8 mouse cellular contexts compared by ENCODE assay signal in the genomic region with DNA sequence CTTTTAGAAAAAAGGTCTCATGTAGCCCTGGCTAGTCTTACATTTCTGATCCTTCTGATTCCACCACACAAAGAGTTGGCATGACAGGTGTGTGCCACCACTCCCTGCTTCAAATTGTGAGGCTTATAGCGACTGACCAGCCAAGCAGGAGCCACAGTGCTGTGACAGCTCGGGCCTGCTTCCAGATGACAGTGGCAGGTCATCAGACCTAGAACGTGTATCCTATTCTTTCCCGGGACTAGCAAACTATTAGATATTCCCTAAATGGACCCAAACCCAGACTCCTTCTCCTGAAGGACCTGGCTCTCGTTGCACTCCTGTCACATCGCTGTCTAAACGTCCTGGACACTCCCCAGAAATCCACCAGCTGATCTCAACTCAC. TPM values are rescaled to one million over a fixed set of nuclear protein-coding genes. Genes with fewer than 3 reads are reported as not detected.
DNase-seq lines count a peak whose midpoint lies in the region; ATAC-seq and TF ChIP-seq lines count a peak whose summit lies in the region.

No protein-coding gene starts in this region.

- no peak for ATAC-seq in limb, embryonic 15.5 days (ENCODE audit: insufficient number of reproducible peaks, low FRiP score, low TSS enrichment, low read depth)
- ATAC-seq in stomach, postnatal 0 days (ENCODE audit: low FRiP score, low TSS enrichment) = no peak
- no peak for ATAC-seq in activated CD4-positive, CD25-positive, alpha-beta regulatory T cell, adult 4 months

- peak in 1 of 2 experiments; percentile 15 for DNase-seq in cerebellum, adult 2 months
- no peak for DNase-seq in cerebellum, adult 11-12 months
- DNase-seq in spleen, adult 2 months (ENCODE audit: low read depth in 1 of 2, low spot score in 2 of 2) = no peak
- no peak for DNase-seq in spleen, adult 18-20 months
- DNase-seq in stomach, postnatal 0 days (ENCODE audit: low spot score) = no peak
- no peak for DNase-seq in left cerebral cortex, adult 9 months (ENCODE audit: low spot score in 2 of 2)

- WGBS in cerebellum, adult 2 months = under 1% methylated on average over 7 of the region's 7 CpGs
- 13% methylated on average over 7 of the region's 7 CpGs for WGBS in spleen, adult 2 months
- WGBS in limb, embryonic 15.5 days = 18% methylated on average over 7 of the region's 7 CpGs
- WGBS in stomach, postnatal 0 days = 4% methylated on average over 7 of the region's 7 CpGs

- TF ChIP-seq POLR2A in cerebellum, adult 2 months (IDR thresholded peaks at IDR 0.05; ENCODE audit: borderline replicate concordance, insufficient read depth, low read length) = no peak
- no peak for TF ChIP-seq POLR2A in spleen, adult 2 months (IDR thresholded peaks at IDR 0.05; ENCODE audit: low read depth, low read length)

- peak overlapping the region; percentile 88 for H3K4me3 ChIP-seq in cerebellum, adult 2 months (replicated peaks; ENCODE audit: insufficient read depth, low read depth, low read length)
- peak overlapping the region; percentile 83 for H3K4me3 ChIP-seq in spleen, adult 2 months (ENCODE audit: extremely low read depth, insufficient read depth, insufficient read length)
- H3K4me3 ChIP-seq in limb, embryonic 15.5 days = peak overlapping the region; percentile 89
- H3K4me3 ChIP-seq in stomach, postnatal 0 days (ENCODE audit: low read depth, low read length) = peak overlapping the region; percentile 88

- TF ChIP-seq CTCF in cerebellum, adult 2 months (IDR thresholded peaks at IDR 0.05; ENCODE audit: borderline replicate concordance, insufficient read depth, low read depth, low read length) = no peak
- TF ChIP-seq CTCF in spleen, adult 2 months (IDR thresholded peaks at IDR 0.05; ENCODE audit: extremely low read depth, insufficient read depth, insufficient read length, insufficient replicate concordance) = no peak
- no peak for TF ChIP-seq CTCF in stomach, postnatal 0 days (IDR thresholded peaks at IDR 0.05; ENCODE audit: low read depth)

- H3K27ac ChIP-seq in cerebellum, adult 2 months (ENCODE audit: insufficient read depth, low read length) = peak overlapping the region; percentile 52; the same call in 1 of the 2 replicates
- peak overlapping the region; percentile 71 for H3K27ac ChIP-seq in spleen, adult 2 months (ENCODE audit: insufficient read depth, low read length)
- H3K27ac ChIP-seq in limb, embryonic 15.5 days = peak overlapping the region; percentile 94
- peak overlapping the region; percentile 98 for H3K27ac ChIP-seq in stomach, postnatal 0 days (replicated peaks)

- H3K4me1 ChIP-seq in cerebellum, adult 2 months (ENCODE audit: control insufficient read depth, insufficient read depth, low read length) = peaks cover 12% of the 10 kb centered on the region
- peaks cover 14% of the 10 kb centered on the region for H3K4me1 ChIP-seq in spleen, adult 2 months (ENCODE audit: control insufficient read depth, insufficient read depth, insufficient read length)
- H3K4me1 ChIP-seq in limb, embryonic 15.5 days = peaks cover 25% of the 10 kb centered on the region
- peaks cover 5% of the 10 kb centered on the region; the same call in 1 of the 2 replicates for H3K4me1 ChIP-seq in stomach, postnatal 0 days (replicated peaks; ENCODE audit: control insufficient read depth, insufficient read depth)

- no peaks in the 10 kb centered on the region for H3K27me3 ChIP-seq in cerebellum, adult 2 months (ENCODE audit: control insufficient read depth, insufficient read depth, low read length)
- no peaks in the 10 kb centered on the region for H3K27me3 ChIP-seq in spleen, adult 2 months (ENCODE audit: control insufficient read depth, insufficient read depth, low read length)
- H3K27me3 ChIP-seq in limb, embryonic 15.5 days = no peaks in the 10 kb centered on the region
- no peaks in the 10 kb centered on the region for H3K27me3 ChIP-seq in stomach, postnatal 0 days (ENCODE audit: control insufficient read depth, insufficient read depth, low read length)

- peak overlapping the region; percentile 92 for H3K9ac ChIP-seq in limb, embryonic 15.5 days
- H3K9ac ChIP-seq in stomach, postnatal 0 days (ENCODE audit: low read length) = peak overlapping the region; percentile 95

- no peaks in the 10 kb centered on the region for H3K9me3 ChIP-seq in limb, embryonic 15.5 days
- no peaks in the 10 kb centered on the region for H3K9me3 ChIP-seq in stomach, postnatal 0 days (ENCODE audit: control insufficient read depth, low read length)

- TF ChIP-seq EP300 in stomach, postnatal 0 days (optimal IDR thresholded peaks at IDR 0.05) = no peak

- H3K4me2 ChIP-seq in limb, embryonic 15.5 days = peak overlapping the region; percentile 81
- H3K4me2 ChIP-seq in stomach, postnatal 0 days (replicated peaks; ENCODE audit: low read depth) = peak overlapping the region; percentile 72

- H3K36me3 ChIP-seq in spleen, adult 2 months (ENCODE audit: control insufficient read depth, insufficient read depth, low read length) = peaks cover 10% of the 10 kb centered on the region
- H3K36me3 ChIP-seq in limb, embryonic 15.5 days = peaks cover 25% of the 10 kb centered on the region
- H3K36me3 ChIP-seq in stomach, postnatal 0 days (ENCODE audit: control insufficient read depth, insufficient read depth, low read length) = peaks cover 8% of the 10 kb centered on the region

RNA-seq across cellular contexts. Expression of gene Mcrip1, which starts 0.8 kb away (rescaled TPM):
- polyA plus RNA-seq in cerebellum, adult 2 months (2012; rRNA removed) = 159 and 168 TPM in 2 replicates
- 79.9 and 99.4 TPM in 2 replicates for polyA plus RNA-seq in spleen, adult 2 months (2012; rRNA removed)
- 237 and 239 TPM in 2 replicates for polyA plus RNA-seq in limb, embryonic 15.5 days (2015; fragmentation: Nextera tagmentation; extraction: Ambion mirVana)
- 113 and 115 TPM in 2 replicates for polyA plus RNA-seq in stomach, postnatal 0 days (2015; fragmentation: Nextera tagmentation; extraction: Ambion mirVana)
- polyA plus RNA-seq in activated CD4-positive, CD25-positive, alpha-beta regulatory T cell, adult 4 months (2017; shearing (Covaris generic)) = 100 to 1,000 TPM; 121 to 128 TPM

RNA-seq across cellular contexts. Expression of gene Ppp1r27, which starts 2.2 kb away (rescaled TPM):
- polyA plus RNA-seq in cerebellum, adult 2 months (2012; rRNA removed) = not detected in 2 replicates
- not detected in 2 replicates for polyA plus RNA-seq in spleen, adult 2 months (2012; rRNA removed)
- 3.2 and 11.9 TPM in 2 replicates for polyA plus RNA-seq in limb, embryonic 15.5 days (2015; fragmentation: Nextera tagmentation; extraction: Ambion mirVana)
- polyA plus RNA-seq in stomach, postnatal 0 days (2015; fragmentation: Nextera tagmentation; extraction: Ambion mirVana) = not detected in 2 replicates
- polyA plus RNA-seq in activated CD4-positive, CD25-positive, alpha-beta regulatory T cell, adult 4 months (2017; shearing (Covaris generic)) = not detected

RNA-seq across cellular contexts. Expression of gene Gcgr, which starts 18.3 kb away (rescaled TPM):
- 1.8 and 2.1 TPM in 2 replicates for polyA plus RNA-seq in cerebellum, adult 2 months (2012; rRNA removed)
- 0.30 and 0.36 TPM in 2 replicates for polyA plus RNA-seq in spleen, adult 2 months (2012; rRNA removed)
- 3.5 and 4.4 TPM in 2 replicates for polyA plus RNA-seq in limb, embryonic 15.5 days (2015; fragmentation: Nextera tagmentation; extraction: Ambion mirVana)
- polyA plus RNA-seq in stomach, postnatal 0 days (2015; fragmentation: Nextera tagmentation; extraction: Ambion mirVana) = 3.5 and 5.8 TPM in 2 replicates
- not detected for polyA plus RNA-seq in activated CD4-positive, CD25-positive, alpha-beta regulatory T cell, adult 4 months (2017; shearing (Covaris generic))

RNA-seq across cellular contexts. Expression of gene P4hb, which starts 24.3 kb away (rescaled TPM):
- polyA plus RNA-seq in cerebellum, adult 2 months (2012; rRNA removed) = 98.4 and 105 TPM in 2 replicates
- polyA plus RNA-seq in spleen, adult 2 months (2012; rRNA removed) = 76.8 and 79.2 TPM in 2 replicates
- 1,021 and 1,099 TPM in 2 replicates for polyA plus RNA-seq in limb, embryonic 15.5 days (2015; fragmentation: Nextera tagmentation; extraction: Ambion mirVana)
- polyA plus RNA-seq in stomach, postnatal 0 days (2015; fragmentation: Nextera tagmentation; extraction: Ambion mirVana) = 858 and 892 TPM in 2 replicates
- 100 to 1,000 TPM; 140 to 160 TPM for polyA plus RNA-seq in activated CD4-positive, CD25-positive, alpha-beta regulatory T cell, adult 4 months (2017; shearing (Covaris generic))

RNA-seq across cellular contexts. Expression of gene Arhgdia, which starts 32.6 kb away (rescaled TPM):
- 288 and 305 TPM in 2 replicates for polyA plus RNA-seq in cerebellum, adult 2 months (2012; rRNA removed)
- 620 and 856 TPM in 2 replicates for polyA plus RNA-seq in spleen, adult 2 months (2012; rRNA removed)
- 581 and 641 TPM in 2 replicates for polyA plus RNA-seq in limb, embryonic 15.5 days (2015; fragmentation: Nextera tagmentation; extraction: Ambion mirVana)
- 352 and 362 TPM in 2 replicates for polyA plus RNA-seq in stomach, postnatal 0 days (2015; fragmentation: Nextera tagmentation; extraction: Ambion mirVana)
- polyA plus RNA-seq in activated CD4-positive, CD25-positive, alpha-beta regulatory T cell, adult 4 months (2017; shearing (Covaris generic)) = 100 to 1,000 TPM; 601 to 860 TPM
